Mouse (Mus musculus) hematopoietic stem cell, adult 5-6 weeks (primary cell): ENCODE results near the gene Zfp605. TPM values are rescaled to one million over a fixed set of nuclear protein-coding genes. Genes with fewer than 3 reads are reported as not detected.
"Not testable (repeated sequence)": the region's sequence is repeated elsewhere in the genome, so short reads cannot be mapped to it uniquely, and the experiment has no call there.

Source experiments
- ATAC-seq, 2 experiments: fragments of 125-278 bp in 1 of 2; replicated peaks in 1 of 2; 2 replicates each; pipeline ENCODE4 v1.8.0; 2016 to 2017; ENCODE audit warnings: inconsistent platforms in 2 of 2, mild to moderate bottlenecking in 2 of 2, moderate number of reproducible peaks in 2 of 2, low read depth in 1 of 2, moderate TSS enrichment in 1 of 2; ENCODE audit not compliant: low FRiP score in 2 of 2, poor library complexity in 2 of 2, severe bottlenecking in 2 of 2, insufficient read depth in 1 of 2, low TSS enrichment in 1 of 2
- total RNA-seq: library from RNA; stranded (forward); fragments of 172-1452, 232-1000 nt; gene quantifications from 2 replicates; pipeline ENCODE4 v1.2.3, GENCODE M21; 2017

Zfp605 gene
- 12.0 and 16.3 TPM in 2 replicates for total RNA-seq

DNA sequence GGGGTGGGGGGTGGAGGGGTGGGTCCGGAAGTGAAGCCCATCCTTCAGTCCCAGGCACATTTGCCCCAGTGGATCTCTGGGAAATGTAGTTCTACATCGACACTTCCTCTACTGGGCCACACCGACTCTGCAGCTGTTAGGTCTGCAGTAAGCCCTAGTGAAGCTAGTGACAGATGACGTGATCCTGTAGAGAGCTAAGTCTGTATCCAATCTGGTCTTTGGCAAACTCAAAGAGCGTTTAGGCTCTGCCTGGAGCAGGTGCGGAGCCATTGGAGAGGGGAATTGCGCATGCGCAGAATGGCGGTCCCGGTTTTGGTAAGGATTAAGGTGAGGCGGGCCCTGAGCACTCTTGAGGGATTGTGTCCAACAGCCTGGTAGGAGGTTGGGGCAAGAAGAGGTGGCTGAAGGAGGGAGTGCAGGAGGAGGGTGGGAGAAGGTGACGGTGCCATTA lies at the start of gene Zfp605:
Gene Zfp605, plus strand, starts transcription at position 102 of the 451 bp plus-strand sequence.
- ATAC-seq, result peak; percentile 57 to 60

DNA sequence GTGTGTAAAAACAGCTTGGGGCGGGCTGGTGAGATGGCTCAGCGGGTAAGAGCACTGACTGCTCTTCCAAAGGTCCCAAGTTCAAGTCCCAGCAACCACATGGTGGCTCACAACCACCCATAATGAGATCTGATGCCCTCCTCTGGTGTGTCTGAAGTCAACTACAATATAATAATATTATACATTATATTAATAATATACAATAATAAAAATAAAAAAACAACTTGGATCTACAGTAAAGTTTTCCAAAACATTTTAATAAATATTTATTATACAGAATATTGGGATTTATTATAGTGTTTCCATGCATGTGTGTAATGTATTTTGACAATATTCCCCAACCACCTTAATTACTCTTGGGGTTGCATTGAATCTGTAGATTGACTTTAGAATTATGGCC lies 37.5 kb upstream of the Zfp605 start, which contains the start of gene Gm17655:
Gene Gm17655, minus strand, starts transcription at position 101 of the 400 bp plus-strand sequence.
- ATAC-seq, result not testable (repeated sequence)

DNA sequence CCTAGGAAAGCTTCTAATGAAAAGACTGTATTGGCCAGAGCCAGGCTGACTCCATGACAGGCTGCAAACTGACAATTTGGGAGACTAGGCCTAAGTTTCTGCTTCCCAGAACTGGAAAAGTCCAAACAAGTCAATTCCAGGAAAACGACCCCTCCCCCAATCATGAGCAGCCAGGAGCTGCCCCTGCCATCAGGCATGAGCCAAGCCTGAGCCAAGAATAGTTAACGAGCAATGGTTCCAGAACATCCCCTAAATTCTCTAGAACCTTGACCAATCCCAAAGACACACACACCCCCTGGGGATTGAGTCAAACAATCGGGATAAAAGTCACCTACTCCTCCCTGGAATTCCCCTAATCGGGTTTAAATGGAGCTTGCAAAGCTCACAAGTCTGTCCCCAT lies 26.9 kb upstream of the Zfp605 start:
- no peak for ATAC-seq

DNA sequence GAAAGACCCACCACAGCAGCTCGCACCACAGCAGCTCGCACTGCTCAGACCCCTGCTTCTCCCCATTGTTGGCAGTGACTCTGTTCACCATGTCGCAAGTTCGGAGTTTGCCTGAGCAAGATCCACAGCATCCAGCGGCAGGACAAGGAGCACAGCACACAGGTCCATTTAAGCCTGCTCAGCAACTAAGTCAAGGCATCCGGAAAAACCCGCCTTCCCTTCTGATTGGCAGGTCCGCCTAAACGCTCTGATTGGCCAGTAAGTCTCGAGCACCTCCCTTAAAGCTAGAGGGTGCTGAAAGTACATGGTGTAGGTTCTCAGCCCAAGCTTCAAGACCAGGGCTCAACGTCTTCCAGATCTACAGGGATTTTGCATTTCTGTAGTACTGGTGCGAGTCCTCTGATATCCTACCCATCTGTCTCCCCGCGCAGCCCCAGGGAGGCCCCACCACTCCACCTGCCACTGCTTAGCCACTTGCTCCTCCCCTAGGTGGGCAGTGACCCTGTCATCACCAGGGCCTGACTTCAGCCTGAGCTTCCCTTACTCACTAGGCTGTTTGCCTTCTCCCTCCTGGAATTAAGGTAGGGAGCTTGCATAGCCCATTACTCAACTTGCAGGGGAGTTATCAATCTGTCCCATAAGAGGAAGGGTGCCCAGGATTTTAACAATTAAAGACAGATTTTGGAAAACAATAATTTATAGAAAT lies 23.6 kb upstream of the Zfp605 start:
- ATAC-seq, result no peak

DNA sequence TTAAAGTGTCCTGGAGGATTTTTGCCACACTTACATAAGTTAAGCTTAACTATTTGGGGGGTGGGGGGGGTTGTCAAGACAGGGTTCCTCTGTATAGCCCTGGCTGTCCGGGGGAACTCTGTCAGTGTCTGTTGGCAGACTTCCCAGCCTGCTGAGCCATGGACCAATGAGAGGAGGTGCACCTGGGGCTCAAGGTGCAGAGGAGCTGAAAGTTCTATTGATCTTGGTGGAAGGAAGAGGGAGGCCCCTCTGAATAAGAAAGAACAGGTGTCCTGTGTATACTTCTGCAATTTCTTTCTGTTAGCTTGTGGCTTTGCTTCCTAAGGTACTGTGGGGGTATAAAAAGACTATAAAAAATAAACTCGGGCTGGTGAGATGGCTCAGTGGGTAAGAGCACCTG lies 18.3 kb upstream of the Zfp605 start:
- ATAC-seq, result no peak

DNA sequence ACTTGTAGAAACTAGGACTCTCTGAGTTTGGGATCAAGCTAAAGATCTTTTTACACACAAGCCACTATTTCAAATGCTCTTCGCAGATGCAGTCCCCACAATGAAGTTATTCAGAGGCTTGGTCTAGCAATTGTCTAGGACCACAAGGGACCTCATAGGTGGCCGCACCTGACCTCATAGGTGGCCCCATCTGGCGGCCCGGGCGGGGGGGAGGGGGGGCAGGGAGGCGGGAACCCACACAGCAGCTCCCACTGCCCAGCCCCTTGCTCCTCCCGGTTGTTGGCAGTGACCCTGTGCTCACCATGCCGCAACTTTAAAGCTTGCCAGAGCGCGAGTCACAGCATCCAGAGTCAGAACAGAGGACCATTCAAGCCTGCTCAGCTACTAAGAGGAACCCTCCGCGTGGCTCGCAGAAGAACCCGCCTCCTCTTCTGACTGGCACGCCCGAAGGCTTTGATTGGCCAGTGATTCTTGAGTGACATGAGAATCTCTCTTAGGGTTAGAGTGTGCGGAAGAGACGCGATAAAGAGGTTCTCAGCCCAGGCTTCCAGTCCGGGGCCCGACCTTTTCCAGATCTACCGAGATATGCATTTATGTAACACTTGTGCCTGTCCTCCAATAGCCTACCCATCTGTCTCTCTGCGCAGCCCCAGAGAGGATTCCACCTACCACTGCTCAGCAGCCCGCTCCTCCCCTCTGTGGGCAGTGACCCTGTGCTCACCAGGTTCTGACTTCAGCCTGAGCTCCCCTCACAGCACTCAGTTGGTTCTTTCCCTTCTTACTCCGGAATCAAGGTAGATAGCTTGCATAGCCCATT lies 15.7 kb upstream of the Zfp605 start, which contains the start of gene Gm35315:
Gene Gm35315, minus strand, starts transcription at position 391 of the 817 bp plus-strand sequence.
- peak; percentile 99 for ATAC-seq

DNA sequence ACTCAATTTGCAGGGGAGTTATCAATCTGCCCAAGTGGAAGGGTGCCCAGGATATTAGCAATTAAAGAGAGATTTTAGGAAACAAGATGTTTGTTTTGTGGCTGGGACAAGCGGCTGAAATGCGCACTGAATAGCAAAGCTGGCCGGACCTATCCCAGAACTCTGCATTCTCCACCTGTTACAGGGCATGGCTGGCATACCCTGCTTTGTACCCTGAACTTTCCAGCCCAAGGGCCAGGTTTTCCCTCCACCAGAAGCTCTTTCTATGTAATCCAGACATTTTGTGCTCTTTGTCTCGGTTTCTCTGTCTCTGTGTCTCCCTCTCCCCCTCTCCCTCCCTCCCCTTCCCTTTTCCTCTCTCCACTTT lies 15.1 kb upstream of the Zfp605 start:
- peak; percentile 35 to 47 for ATAC-seq

DNA sequence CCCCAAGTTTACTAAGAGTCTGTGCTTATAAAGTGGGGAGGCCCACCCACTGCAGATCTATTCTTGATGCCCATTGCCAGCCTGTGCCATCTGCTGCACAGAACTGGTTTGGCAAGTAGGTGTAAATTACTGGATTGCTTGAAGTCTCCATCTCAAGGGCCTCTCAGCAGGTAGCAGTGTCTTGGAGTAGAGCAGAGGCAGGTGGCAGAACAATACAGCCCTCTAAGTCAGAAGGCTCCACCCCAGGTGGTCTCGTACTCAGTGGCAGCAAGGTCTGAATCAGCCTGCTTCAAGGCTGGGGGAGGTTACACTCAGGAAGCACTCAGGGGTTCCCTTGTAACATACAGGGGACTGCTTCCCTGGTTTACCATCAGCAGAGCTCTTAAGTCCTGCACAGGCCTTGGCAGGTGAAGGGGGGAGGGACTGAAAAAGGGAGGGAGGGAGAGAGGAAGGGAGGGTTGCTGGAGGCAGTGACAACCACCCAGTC lies 10.9 kb upstream of the Zfp605 start:
- ATAC-seq, result no peak

DNA sequence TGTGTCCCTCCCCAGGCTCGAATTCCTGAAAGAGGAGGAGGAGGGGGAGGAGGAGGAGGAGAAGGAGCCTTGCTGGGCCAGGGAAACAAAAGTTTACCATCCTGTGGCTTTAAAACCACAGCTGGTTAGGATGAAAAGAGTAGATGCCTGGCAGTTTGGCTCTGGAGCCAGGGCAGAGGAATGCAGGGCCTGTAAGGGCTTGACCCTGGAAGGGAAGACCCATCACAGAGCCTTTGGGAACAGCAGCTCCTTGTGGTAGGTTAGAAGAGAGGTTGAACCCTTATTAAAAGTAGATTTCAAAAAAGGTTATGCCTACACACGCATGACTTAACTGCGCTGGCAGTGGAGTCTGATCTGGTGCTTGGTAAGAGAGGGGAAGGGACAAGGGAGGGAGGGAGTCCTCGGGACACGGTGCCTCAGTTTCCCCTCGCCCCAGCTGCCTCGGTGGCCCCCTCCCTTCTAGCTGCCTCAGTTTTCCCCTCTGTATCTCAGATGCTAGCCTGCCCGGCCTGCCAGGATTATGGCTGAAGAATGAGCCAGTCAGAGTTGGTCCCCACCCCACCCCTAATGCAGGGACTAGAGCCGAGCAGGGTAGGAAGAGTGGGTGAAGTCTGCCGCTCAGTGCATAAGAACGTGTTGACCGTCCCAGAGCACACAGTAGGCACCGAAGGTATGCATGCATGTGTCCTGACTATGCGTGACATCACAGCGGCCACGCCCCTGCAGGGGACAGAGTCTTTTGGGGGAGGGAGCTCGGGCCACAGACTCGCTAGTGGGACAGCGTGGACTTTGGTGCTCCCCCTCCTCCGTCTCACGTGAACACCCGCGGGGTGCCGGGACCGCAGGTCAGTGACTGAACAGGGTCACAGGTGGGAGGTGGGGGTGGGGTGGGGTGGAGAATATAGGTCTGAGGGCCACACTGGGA lies 10.0 kb upstream of the Zfp605 start, which contains the start of gene Plcxd1:
Gene Plcxd1, plus strand, starts transcription at position 314 of the 925 bp plus-strand sequence.
- ATAC-seq, result no peak

DNA sequence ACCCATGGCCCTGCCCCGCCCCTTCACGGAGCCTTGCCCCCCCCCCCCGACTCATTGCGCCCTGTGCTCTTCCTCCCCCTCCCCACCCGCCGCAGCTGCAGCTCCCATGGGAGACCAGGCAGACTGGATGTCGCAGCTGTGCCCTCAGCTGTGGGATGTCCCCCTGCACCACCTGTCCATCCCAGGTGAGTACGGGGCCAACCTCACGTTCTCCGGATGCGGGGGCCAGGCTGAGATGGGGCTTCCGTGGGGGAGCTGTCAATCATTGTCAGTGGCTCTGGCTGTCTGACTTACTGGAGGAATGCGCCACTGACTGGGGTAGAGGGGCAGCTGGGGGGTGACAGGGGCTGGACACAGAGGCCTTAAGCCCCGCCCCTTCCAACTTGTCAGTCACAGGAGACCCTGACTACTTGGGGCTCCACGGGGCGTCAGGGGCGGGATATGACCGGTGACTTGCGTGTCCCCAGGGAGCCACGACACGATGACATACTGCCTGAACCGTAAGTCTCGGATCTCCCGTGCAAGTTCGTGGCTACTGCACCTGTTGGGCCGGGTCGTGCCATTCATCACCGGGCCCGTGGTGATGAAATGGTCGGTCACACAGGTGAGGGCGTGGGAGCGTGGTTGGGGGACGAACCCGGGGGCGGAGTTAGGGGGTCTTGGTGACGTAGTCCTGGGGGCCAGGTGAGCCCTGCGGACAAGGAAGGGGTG lies 8.8 kb upstream of the Zfp605 start:
- ATAC-seq, result peak; percentile 25 to 51; a peak in 3 of 4 replicates

DNA sequence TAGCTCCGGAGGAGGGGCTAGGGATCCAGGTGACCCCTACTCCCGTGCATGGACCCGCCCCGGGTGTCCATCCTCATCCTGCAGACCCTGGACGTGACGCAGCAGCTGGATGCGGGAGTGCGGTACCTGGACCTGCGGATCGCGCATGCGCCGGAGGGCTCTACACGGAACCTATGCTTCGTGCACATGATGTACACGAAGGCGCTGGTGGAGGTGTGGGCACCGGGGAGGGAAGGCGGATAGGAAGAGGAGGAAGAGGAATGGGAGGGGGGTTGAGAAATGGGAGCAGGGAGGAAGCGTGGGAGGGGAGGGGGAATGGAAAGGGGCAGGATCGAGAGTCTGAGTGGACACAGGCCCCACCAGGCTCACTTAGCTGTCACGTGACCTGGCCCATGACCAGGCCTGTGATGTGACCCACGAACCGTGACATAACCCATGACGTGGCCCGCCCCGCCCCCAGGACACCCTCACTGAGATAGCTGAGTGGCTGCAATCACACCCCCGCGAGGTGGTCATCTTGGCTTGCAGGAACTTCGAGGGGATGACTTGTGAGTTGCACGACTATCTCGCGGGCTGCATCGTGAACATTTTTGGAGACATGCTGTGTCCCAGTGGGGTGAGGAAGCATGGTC lies 8.1 kb upstream of the Zfp605 start:
- ATAC-seq, result peak in 1 of 2 experiments; percentile 8; a peak in 1 of 4 replicates

DNA sequence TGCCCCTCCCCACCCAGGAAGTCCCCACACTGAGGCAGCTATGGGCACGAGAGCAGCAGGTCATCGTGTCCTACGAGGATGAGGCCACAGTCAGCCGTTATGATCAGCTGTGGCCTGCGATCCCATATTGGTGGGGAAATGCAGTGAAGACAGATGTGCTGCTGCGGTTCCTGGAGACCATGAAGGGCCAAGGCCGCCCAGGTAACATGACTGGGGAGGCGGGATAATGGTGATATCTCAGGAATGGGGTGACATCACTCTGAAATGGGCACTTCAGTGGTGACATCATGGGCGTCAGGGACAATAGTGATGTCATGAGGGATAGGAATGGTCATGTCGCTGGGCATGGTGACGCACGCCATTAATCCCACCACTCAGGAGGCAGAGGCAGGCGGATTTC lies 7.5 kb upstream of the Zfp605 start:
- ATAC-seq, result no peak

DNA sequence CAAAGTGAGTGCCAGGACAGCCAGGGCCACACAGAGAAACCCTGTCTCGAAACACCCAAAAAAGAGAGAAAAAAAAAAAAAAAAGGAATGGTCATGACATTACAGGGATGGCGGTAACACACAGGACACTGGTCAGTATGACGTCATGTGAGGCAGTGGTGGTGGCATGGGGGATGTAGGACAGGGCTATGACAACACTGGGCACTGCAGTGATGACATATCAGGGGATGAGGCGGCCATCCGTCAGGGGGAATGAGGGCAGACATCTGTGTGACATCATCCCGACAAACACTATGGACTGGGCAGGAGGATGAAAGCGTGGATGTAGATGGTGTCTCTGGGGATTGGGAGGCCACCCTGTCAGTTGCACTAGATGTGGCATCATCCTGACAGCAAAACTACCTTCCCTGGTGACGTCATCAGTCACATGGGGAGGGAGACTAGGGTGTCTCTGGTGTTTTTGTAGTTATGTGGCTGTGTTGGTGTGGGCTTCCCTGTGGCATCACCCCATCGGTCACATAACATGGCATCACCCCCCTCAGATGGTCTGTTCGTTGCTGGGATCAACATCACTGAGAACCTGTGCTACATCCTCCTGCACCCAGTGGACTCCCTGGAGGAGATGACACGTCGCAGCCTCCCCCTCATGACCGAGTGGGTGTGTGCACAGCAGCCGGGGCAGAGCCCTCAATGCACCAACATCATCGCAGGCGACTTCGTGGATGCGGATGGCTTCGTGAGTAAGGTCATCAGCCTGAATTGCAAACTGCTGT lies 6.9 kb upstream of the Zfp605 start:
- ATAC-seq, result no peak

DNA sequence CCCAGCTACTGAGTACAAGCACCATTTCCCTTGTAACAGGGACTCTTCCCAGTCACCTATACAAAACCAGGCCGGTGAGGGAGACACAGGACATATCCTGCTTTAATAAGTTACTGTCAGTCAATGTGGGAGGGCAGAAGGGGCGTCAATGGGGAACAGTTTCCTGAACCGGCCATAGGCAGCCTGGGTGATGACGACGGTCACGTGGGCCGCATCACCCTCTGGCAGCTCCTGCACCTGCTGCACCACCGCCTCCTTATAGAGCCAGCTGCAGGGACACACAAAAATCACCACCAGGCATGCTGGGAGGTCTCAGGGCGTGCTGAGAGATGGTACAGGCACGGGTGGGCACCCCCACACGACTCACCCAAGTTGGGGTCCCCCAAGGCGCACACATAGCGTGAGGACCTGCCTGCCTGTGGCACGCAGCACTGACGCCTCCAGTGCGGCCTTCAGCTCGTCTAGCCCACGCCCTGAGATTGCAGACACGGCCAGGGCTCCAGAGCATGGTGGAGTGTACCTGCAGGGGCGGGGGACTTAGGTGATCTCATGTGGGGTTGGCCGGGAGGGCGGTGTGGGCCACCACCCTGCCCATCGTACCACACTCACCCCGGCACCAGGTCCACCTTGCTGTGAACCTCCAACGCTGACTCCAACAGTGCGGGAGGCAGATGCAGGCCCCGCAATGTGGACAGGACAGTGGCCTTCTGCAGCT lies 5.8 kb upstream of the Zfp605 start:
- ATAC-seq, result no peak
